Mouse (Mus musculus): ENCODE results near the gene Isyna1.

- TF ChIP-seq CTCF (IDR thresholded peaks at IDR 0.05; ENCODE audit: low read depth) (no peak), EP300 (optimal IDR thresholded peaks at IDR 0.05) (no peak)
Measured at GRCm38 (mm10) chr8:70600473-70601270, 6.5 kb downstream of the Isyna1 start.
